Mouse (Mus musculus) liver, embryonic 14.5 days (tissue): ENCODE results near the gene Baz2b. TPM values are rescaled to one million over a fixed set of nuclear protein-coding genes. Genes with fewer than 3 reads are reported as not detected.

Experiments used
- ATAC-seq: fragments of 200-750 bp; cut with Nextera tagmentation; 2 replicates; pipeline ENCODE4 v1.8.0; 2017; ENCODE audit warnings: moderate number of reproducible peaks, mild to moderate bottlenecking, moderate library complexity; ENCODE audit not compliant: insufficient read depth
- DNase-seq, 3 experiments: peaks; one replicate each; pipeline ENCODE4 v3.0.0-alpha.2; 2012 to 2013; ENCODE audit warnings: low read depth in 3 of 3, low spot score in 3 of 3
- H3K27ac ChIP-seq: fragments of 300-500 bp; sonication (generic); 2 replicates; pipeline ENCODE4 v1.5.1; 2014; ENCODE audit warnings: moderate library complexity, mild to moderate bottlenecking, control low read depth, inconsistent platforms
- H3K27me3 ChIP-seq: fragments of 300-500 bp; sonication (generic); 2 replicates; pipeline ENCODE4 v1.6.1; 2014; ENCODE audit warnings: mild to moderate bottlenecking, low read length, moderate library complexity; ENCODE audit not compliant: control insufficient read depth, insufficient read depth
- H3K36me3 ChIP-seq: fragments of 300-500 bp; sonication (generic); replicated peaks from 2 replicates; pipeline ENCODE4 v1.6.1; 2014; ENCODE audit warnings: low read depth; ENCODE audit not compliant: control insufficient read depth, insufficient read depth
- H3K4me1 ChIP-seq, 2 experiments: fragments of 200-500 bp in 1 of 2; fragments of 300-500 bp in 1 of 2; sonication (generic) in 1 of 2; replicated peaks; 2 replicates each; pipeline ENCODE4 v1.6.1; 2012 to 2014; ENCODE audit warnings: antibody characterized with exemption in 1 of 2, inconsistent platforms in 1 of 2, low read length in 1 of 2; ENCODE audit not compliant: control insufficient read depth in 2 of 2, insufficient read depth in 2 of 2
- H3K4me2 ChIP-seq: fragments of 300-500 bp; sonication (generic); 2 replicates; pipeline ENCODE4 v1.6.1; 2014; ENCODE audit warnings: low read depth, mild to moderate bottlenecking, control low read depth, moderate library complexity
- H3K4me3 ChIP-seq, 2 experiments: fragments of 200-500 bp in 1 of 2; fragments of 300-500 bp in 1 of 2; sonication (generic) in 1 of 2; 2 replicates each; pipeline ENCODE4 v1.5.1; 2012 to 2014; ENCODE audit warnings: low read depth in 2 of 2, low read length in 2 of 2, mild to moderate bottlenecking in 2 of 2, control low read depth in 1 of 2, inconsistent platforms in 1 of 2, moderate library complexity in 1 of 2; ENCODE audit not compliant: insufficient read depth in 1 of 2
- H3K9ac ChIP-seq: fragments of 300-500 bp; sonication (generic); replicated peaks from 2 replicates; pipeline ENCODE4 v1.6.1; 2014; ENCODE audit warnings: mild to moderate bottlenecking, control low read depth, moderate library complexity
- H3K9me3 ChIP-seq: fragments of 300-500 bp; sonication (generic); 2 replicates; pipeline ENCODE4 v1.6.1; 2016; ENCODE audit warnings: low read length, mixed read lengths; ENCODE audit not compliant: control insufficient read depth
- CTCF ChIP-seq: IDR thresholded peaks from 2 replicates; pipeline ENCODE4 v1.5.1; 2016; ENCODE audit warnings: antibody characterized with exemption, low read depth, control low read depth
- EP300 ChIP-seq: IDR thresholded peaks from 2 replicates; pipeline ENCODE4 v1.6.1; 2016; ENCODE audit warnings: antibody characterized with exemption, low read depth
- WGBS: fragments of 180-500 bp; shearing (Covaris S2); extraction: QIAGEN DNeasy Blood & Tissue Kit; methylation state at CpG from one replicate; pipeline ENCODE4 v1.1.7; 2014; ENCODE audit not compliant: insufficient replicate concordance; 5-methylcytosine and 5-hydroxymethylcytosine counted together
- polyA plus RNA-seq, 2 experiments: library from polyadenylated mRNA; depleted of rRNA in 1 of 2; stranded (reverse) in 1 of 2; unstranded in 1 of 2; fragments of >200 nt; fragmentation: Nextera tagmentation in 1 of 2; extraction: Ambion mirVana in 1 of 2; gene quantifications; 2 replicates each; pipeline versions ENCODE4 v1.2.1 to v1.2.3; 2012 to 2014

Gene Baz2b
- polyA plus RNA-seq, 2 experiments, result 9.1 to 11.0 TPM

DNA sequence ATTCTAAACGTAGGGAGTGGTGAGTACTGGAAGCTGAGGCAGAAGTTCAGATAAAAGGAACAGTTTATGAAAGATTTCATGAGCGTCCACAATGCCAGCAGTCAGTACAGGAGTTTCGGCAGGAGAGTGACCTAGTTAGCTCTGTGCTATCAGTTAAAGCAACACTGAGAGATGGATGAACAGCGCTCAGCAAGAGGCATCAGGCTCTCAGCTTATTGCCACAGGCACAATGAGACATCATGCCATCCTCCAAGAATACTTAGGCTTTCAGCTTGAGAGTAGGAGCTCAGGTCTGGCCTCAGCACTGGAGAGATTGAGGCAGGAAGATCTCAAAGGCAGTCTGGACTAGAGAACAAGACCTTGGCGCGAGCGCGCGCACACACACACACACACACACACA is 160.3 kb downstream of the Baz2b start:
- no peak for ATAC-seq
- Histone ChIP-seq H3K4me1 (peaks cover 8 to 16% of the 10 kb centered on the region in 2 experiments), H3K27me3 (no peaks in the 10 kb centered on the region), H3K9me3 (no peaks in the 10 kb centered on the region), H3K4me2 (no peak overlapping the region), H3K27ac (no peak overlapping the region), H3K36me3 (no peaks in the 10 kb centered on the region), H3K9ac (no peak overlapping the region), H3K4me3 (no peak overlapping the region)
- DNase-seq, result no peak
- TF ChIP-seq EP300 (no peak), CTCF (no peak)
- 83% methylated on average over 9 of the region's 9 CpGs for WGBS

DNA sequence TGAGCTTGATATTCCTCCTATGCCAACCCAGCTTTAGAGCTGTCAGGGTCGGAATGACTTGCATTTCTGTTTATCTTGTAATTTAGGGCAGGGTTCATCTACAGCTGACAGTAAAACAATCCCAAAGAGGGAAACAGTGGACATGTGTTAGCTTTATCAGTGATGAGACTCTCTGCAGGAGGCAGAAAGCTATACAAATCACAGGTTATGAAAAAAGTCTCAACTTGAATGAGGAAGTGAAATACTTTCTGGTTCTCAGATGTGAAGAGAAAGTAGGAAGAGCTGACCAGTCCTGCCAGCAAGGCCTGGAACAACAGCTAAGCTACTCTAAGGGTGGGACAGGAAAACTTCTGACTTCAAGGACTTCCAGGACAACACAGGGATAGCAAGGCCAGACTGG is 163.6 kb downstream of the Baz2b start:
- Histone ChIP-seq H3K36me3 (no peaks in the 10 kb centered on the region), H3K9me3 (no peaks in the 10 kb centered on the region), H3K4me1 (peaks cover 8 to 12% of the 10 kb centered on the region in 2 experiments), H3K27ac (no peak overlapping the region), H3K9ac (no peak overlapping the region), H3K4me3 (no peak overlapping the region), H3K4me2 (no peak overlapping the region), H3K27me3 (no peaks in the 10 kb centered on the region)
- ATAC-seq (peak; percentile 51; the same call in 1 of the 2 replicates), DNase-seq (peak; percentile 29 to 39 (median 31))
- 0 out of 2 replicates have a peak, but pooled peaks have one; percentile 40 for TF ChIP-seq EP300
- no peak for TF ChIP-seq CTCF
- WGBS, result 3% methylated on average over 1 of the region's 1 CpGs

DNA sequence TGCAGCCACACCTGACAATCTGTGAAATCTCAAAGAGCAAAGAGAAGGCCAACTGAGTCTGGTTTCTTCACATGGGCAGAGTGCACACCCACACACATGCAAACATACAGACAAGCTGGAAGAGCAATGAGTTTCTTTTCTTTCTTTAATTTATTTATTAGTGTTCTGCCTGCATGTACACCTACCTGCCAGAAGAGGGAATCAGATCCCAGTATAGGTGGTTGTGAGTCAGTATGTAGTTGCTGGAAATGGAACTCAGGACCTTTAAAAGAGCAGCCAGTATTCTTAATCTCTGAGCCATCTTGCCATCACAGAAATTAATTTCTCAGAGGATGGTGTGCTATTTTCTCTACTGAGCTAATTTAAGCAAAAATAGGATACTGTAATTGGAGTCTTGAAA is 164.7 kb downstream of the Baz2b start:
- no peak for ATAC-seq
- no peak for DNase-seq
- H3K27me3 ChIP-seq, result no peaks in the 10 kb centered on the region
- no peaks in the 10 kb centered on the region for H3K36me3 ChIP-seq
- no peak overlapping the region for H3K4me2 ChIP-seq
- H3K27ac ChIP-seq, result no peak overlapping the region
- H3K4me3 ChIP-seq, result no peak overlapping the region
- H3K9ac ChIP-seq, result no peak overlapping the region
- no peaks in the 10 kb centered on the region for H3K9me3 ChIP-seq
- H3K4me1 ChIP-seq, result peaks cover 8% of the 10 kb centered on the region in 2 experiments
- TF ChIP-seq CTCF (peak; percentile 37; the same call in 1 of the 2 replicates), EP300 (no peak)

DNA sequence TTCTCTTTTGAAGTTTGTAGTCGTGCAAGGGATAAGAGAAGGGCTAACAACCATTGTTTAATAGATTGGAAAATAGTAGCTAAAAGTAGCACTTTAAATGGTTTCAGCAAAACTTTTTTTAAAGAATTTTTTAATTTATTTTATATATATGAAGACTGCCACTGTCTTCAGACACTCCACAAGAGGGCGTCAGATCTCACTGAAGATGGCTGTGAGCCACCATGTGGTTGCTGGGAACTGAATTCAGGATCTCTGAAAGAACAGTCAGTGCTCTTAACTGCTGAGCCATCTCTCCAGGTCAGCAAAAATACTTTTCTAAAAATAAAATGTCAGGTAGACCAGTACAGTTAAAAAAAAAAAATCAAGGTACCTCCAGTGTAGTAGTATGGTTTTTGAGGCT is 165.1 kb downstream of the Baz2b start:
- no peak for DNase-seq
- no peak overlapping the region for H3K4me3 ChIP-seq
- H3K4me1 ChIP-seq, result peaks cover 8% of the 10 kb centered on the region in 2 experiments
- 61% methylated on average over 2 of the region's 2 CpGs for WGBS
- ATAC-seq, result no peak
- TF ChIP-seq CTCF (peak; percentile 16; the same call in 1 of the 2 replicates), EP300 (no peak)
- no peaks in the 10 kb centered on the region for H3K36me3 ChIP-seq
- H3K9ac ChIP-seq, result no peak overlapping the region
- no peaks in the 10 kb centered on the region for H3K9me3 ChIP-seq
- H3K27me3 ChIP-seq, result no peaks in the 10 kb centered on the region
- H3K27ac ChIP-seq, result no peak overlapping the region
- H3K4me2 ChIP-seq, result no peak overlapping the region

DNA sequence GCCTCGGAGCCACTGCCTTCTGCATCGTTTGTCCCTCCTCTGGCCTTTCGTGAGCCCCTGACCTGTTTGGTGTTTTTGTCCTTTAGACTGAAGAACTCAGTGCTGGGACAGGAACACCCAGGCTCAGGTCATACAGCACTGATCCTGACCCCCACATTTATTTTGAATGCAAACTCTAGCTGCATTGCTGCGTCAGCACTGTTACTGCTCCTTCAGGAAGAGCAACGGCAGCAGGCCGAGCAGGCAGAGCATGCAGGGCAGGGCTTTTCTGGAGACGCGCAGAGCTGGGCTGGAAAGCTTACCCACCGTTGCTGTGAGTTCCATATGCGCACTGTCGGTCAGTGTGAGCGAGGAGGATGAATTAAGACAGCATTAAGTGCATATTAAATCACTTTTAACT is 166.9 kb downstream of the Baz2b start:
- H3K9ac ChIP-seq, result no peak overlapping the region
- no peaks in the 10 kb centered on the region for H3K27me3 ChIP-seq
- no peak for DNase-seq
- no peak for ATAC-seq
- no peaks in the 10 kb centered on the region for H3K9me3 ChIP-seq
- no peak overlapping the region for H3K4me3 ChIP-seq
- peaks cover 8% of the 10 kb centered on the region in 2 experiments for H3K4me1 ChIP-seq
- no peak overlapping the region for H3K4me2 ChIP-seq
- no peak for TF ChIP-seq CTCF
- TF ChIP-seq EP300, result no peak
- H3K27ac ChIP-seq, result no peak overlapping the region
- H3K36me3 ChIP-seq, result no peaks in the 10 kb centered on the region
- WGBS, result 81% methylated on average over 12 of the region's 12 CpGs
